Mouse (Mus musculus): ENCODE measurements around the gene Psme1.
A peak's percentile ranks its signal among the peaks of the same experiment; 100 is the strongest.

DNA sequence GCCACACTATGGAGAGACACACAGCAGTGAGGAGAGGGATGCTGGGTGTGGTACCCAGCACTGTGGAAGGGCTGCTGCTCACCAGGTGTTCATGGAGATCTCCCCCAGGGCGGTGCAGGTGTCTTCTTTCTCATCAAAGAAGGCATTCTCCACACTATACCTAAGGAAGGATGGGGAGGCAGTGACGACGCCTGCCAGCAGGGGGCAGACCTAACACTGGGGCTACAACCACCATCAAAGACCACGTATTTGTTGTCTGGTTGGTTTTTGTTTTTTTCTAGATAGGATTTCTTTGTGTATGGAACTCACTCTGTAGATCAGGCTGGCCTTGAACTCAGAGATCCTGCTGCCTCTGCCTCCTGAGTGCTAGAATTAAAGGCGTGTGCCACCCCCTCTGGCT is 51.4 kb downstream of the Psme1 start:
- TF ChIP-seq CTCF (IDR thresholded peaks at IDR 0.05; ENCODE audit: low read depth) (peak; percentile 96), EP300 (IDR thresholded peaks at IDR 0.05; ENCODE audit: low read depth) (no peak)

All from liver, embryonic 14.5 days (tissue).